Mouse (Mus musculus) liver, postnatal 0 days (tissue): Measurements from ENCODE around the gene Cd22. TPM values are rescaled to one million over a fixed set of nuclear protein-coding genes. Genes with fewer than 3 reads are reported as not detected.

Experiments
- ATAC-seq: fragments of 200-750 bp; cut with Nextera tagmentation; 2 replicates; pipeline ENCODE4 v1.8.0; 2017; ENCODE audit warnings: mild to moderate bottlenecking, moderate library complexity
- DNase-seq: peaks from one replicate; pipeline ENCODE4 v3.0.0-alpha.2; 2016
- H3K27ac ChIP-seq: fragments of 300-500 bp; sonication (generic); 2 replicates; pipeline ENCODE4 v1.5.1; 2014; ENCODE audit warnings: antibody characterized with exemption, moderate library complexity, mild to moderate bottlenecking, low read depth
- H3K27me3 ChIP-seq: fragments of 300-500 bp; sonication (generic); 2 replicates; pipeline ENCODE4 v1.6.1; 2014; ENCODE audit warnings: low read length, control low read depth, mixed read lengths; ENCODE audit not compliant: insufficient read depth
- H3K36me3 ChIP-seq: fragments of 300-500 bp; sonication (generic); replicated peaks from 2 replicates; pipeline ENCODE4 v1.6.1; 2014; ENCODE audit warnings: mild to moderate bottlenecking, control low read depth, low read length, moderate library complexity, mixed read lengths; ENCODE audit not compliant: insufficient read depth
- H3K4me1 ChIP-seq: fragments of 300-500 bp; sonication (generic); 2 replicates; pipeline ENCODE4 v1.6.1; 2014; ENCODE audit warnings: antibody characterized with exemption, mild to moderate bottlenecking, control low read depth; ENCODE audit not compliant: insufficient read depth
- H3K4me2 ChIP-seq: fragments of 300-500 bp; sonication (generic); 2 replicates; pipeline ENCODE4 v1.6.1; 2014; ENCODE audit warnings: low read depth, mild to moderate bottlenecking, low read length, moderate library complexity, mixed read lengths
- H3K4me3 ChIP-seq: fragments of 300-500 bp; sonication (generic); 2 replicates; pipeline ENCODE4 v1.5.1; 2014; ENCODE audit warnings: low read depth, low read length
- H3K9ac ChIP-seq: fragments of 300-500 bp; sonication (generic); replicated peaks from 2 replicates; pipeline ENCODE4 v1.6.1; 2014; ENCODE audit warnings: mild to moderate bottlenecking, moderate library complexity
- H3K9me3 ChIP-seq: fragments of 300-500 bp; sonication (generic); 2 replicates; pipeline ENCODE4 v1.6.1; 2016; ENCODE audit warnings: mild to moderate bottlenecking, control low read depth, low read length, mixed read lengths
- CTCF ChIP-seq: sonication (generic); IDR thresholded peaks from 2 replicates; pipeline ENCODE4 v1.5.1; 2016; ENCODE audit warnings: antibody characterized with exemption, low read depth
- EP300 ChIP-seq: IDR thresholded peaks from 2 replicates; pipeline ENCODE4 v1.6.1; 2016; ENCODE audit warnings: antibody characterized with exemption, low read depth, mild to moderate bottlenecking
- WGBS: fragments of 180-500 bp; shearing (Covaris S2); extraction: QIAGEN DNeasy Blood & Tissue Kit; methylation state at CpG from one replicate; pipeline ENCODE4 v1.1.7; 2014; ENCODE audit not compliant: insufficient replicate concordance; 5-methylcytosine and 5-hydroxymethylcytosine counted together
- polyA plus RNA-seq: library from polyadenylated mRNA; unstranded; fragments of >200 nt; fragmentation: Nextera tagmentation; extraction: Ambion mirVana; gene quantifications from 2 replicates; pipeline ENCODE4 v1.2.1, GENCODE M21; 2015

The Cd22 gene
- polyA plus RNA-seq, 1 experiment from 2014 or later = 1.5 TPM

DNA sequence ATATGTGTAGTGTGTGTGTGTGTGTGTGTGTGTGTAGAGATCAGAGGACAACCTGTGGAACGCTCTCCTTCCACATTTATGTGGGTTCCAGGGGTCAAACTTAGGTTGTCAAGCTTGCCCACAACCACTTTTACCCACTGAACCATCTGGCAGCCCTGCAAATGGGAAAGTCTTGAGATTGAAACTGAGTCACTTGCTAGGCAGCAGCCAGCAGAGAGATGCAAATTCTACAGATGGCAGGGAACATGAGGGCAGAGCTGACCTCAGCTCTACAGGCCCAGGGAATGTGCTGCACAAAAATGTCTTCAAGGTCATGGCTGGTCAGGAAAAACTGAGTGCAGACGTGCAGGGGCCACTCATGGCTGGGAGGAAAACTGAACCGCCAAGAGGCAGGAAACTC lies 1.2 kb upstream of the Cd22 start:
- Histone ChIP-seq H3K4me3 (no peak overlapping the region), H3K36me3 (no peaks in the 10 kb centered on the region), H3K4me2 (no peak overlapping the region), H3K9ac (no peak overlapping the region), H3K4me1 (no peaks in the 10 kb centered on the region), H3K9me3 (no peaks in the 10 kb centered on the region), H3K27me3 (no peaks in the 10 kb centered on the region), H3K27ac (no peak overlapping the region)
- no peak for TF ChIP-seq CTCF
- 64% methylated on average over 3 of the region's 3 CpGs for WGBS
- no peak for DNase-seq
- no peak for ATAC-seq

DNA sequence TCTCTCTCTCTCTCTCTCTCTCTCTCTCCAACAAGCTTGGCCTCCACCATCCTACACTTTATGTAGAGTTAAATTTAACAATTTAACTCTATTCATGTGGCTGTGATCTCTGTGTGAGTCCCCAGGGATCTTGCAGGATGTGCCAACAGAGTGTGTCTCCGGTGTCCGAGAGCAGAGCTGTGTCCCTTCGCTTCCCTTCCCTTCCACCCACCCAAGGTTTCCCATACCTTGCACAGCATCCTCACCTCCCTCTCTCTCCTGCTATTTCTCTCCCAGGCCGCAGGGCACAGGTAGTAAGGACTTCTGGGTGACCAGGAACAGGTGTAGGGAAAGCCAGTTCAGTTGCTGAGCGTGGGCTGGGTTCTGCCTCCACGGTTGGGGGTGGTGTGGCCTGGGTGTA lies 1.2 kb downstream of the Cd22 start:
- 0 out of 2 replicates have a peak overlapping the region, but pooled peaks have one; percentile 22 for H3K27ac ChIP-seq
- no peaks in the 10 kb centered on the region for H3K36me3 ChIP-seq
- H3K27me3 ChIP-seq = no peaks in the 10 kb centered on the region
- peak overlapping the region; percentile 14; the same call in 1 of the 2 replicates for H3K4me3 ChIP-seq
- H3K4me2 ChIP-seq = peak overlapping the region; percentile 41; the same call in 1 of the 2 replicates
- DNase-seq (no peak), ATAC-seq (no peak)
- TF ChIP-seq CTCF (no peak), EP300 (no peak)
- WGBS = 60% methylated on average over 6 of the region's 6 CpGs
- H3K9me3 ChIP-seq = no peaks in the 10 kb centered on the region
- H3K4me1 ChIP-seq = no peaks in the 10 kb centered on the region
- no peak overlapping the region for H3K9ac ChIP-seq

DNA sequence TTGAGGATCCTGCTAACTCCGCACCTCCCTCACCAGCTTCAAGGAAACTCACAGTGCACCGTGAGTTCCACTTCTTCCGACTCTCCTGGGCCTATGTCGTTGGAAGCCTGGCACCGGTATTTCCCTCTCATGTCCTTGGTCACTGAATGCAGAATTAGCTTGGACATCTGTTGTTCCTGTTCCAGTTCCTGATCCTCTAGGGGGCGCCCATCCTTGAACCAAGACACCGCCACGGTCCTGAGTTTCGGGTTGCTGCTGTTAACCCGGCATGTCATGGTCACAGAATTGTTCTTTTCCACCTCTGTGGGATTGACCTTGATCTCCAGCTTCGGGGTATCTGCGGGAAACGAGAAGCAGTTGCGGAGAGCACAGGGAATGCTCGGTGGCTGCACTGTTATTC lies 7.1 kb downstream of the Cd22 start:
- Histone ChIP-seq H3K4me3 (no peak overlapping the region), H3K36me3 (no peaks in the 10 kb centered on the region), H3K9ac (no peak overlapping the region), H3K9me3 (no peaks in the 10 kb centered on the region), H3K27ac (no peak overlapping the region), H3K4me1 (no peaks in the 10 kb centered on the region), H3K4me2 (peak overlapping the region; percentile 54), H3K27me3 (no peaks in the 10 kb centered on the region)
- DNase-seq (peak; percentile 85), ATAC-seq (peak; percentile 66; the same call in 1 of the 2 replicates)
- TF ChIP-seq EP300 (no peak), CTCF (peak; percentile 86)
- 19% methylated on average over 15 of the region's 15 CpGs for WGBS

DNA sequence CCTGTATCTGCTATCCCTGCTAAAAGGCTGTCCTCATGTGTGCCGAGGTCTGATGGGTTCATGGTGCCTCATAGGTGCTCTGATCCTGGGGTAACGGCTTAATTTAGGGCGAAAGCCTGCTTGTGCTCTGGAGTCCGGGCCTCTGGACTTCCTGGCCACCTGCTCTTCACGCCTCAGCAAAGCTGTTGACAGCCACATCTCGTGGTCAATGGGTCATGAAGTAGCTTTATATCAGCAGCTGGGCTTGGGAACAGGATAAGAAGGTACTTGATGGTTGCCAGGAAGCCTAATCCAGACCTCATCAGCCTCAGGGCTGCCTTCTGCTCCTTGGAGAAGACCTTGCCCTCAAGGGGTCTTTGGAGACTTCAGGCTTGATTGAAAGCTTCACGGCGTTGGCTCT lies 16.8 kb downstream of the Cd22 start:
- no peak overlapping the region for H3K9ac ChIP-seq
- DNase-seq = no peak
- H3K4me2 ChIP-seq = no peak overlapping the region
- H3K9me3 ChIP-seq = no peaks in the 10 kb centered on the region
- no peaks in the 10 kb centered on the region for H3K36me3 ChIP-seq
- no peak for TF ChIP-seq CTCF
- no peak for TF ChIP-seq EP300
- peak overlapping the region; percentile 57; the same call in 1 of the 2 replicates for H3K27ac ChIP-seq
- H3K4me3 ChIP-seq = no peak overlapping the region
- H3K27me3 ChIP-seq = no peaks in the 10 kb centered on the region
- WGBS = 48% methylated on average over 8 of the region's 8 CpGs
- 0 out of 2 replicates have a peak, but pooled peaks cover 3% of the 10 kb centered on the region for H3K4me1 ChIP-seq
- no peak for ATAC-seq

DNA sequence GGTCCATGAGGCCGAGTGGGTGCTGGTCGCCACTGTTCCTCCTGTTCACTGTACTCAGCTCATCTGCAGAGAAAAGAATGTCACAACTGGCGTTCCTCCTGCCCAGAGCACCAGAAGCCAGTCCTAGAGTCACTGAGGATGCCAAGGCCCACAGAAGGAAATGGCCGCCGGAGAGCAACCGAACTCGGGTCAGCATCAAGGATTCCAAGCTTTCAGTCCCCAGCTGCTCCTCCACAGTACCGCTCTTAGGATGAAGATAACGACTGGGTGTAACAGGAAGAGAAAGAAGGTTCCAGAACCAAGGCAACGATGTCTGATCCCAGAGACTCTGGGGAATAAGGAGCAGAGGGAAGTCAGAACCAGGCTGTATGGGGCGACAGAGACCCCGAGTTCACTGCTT lies 18.7 kb downstream of the Cd22 start, which contains the start of gene Ffar1:
Gene Ffar1 (minus strand): TSS at position 101 of the 400 bp plus-strand sequence.
- DNase-seq = no peak
- Histone ChIP-seq H3K36me3 (no peaks in the 10 kb centered on the region), H3K27ac (no peak within 1 kb of the TSS), H3K4me3 (no peak within 1 kb of the TSS), H3K9ac (no peak within 1 kb of the TSS), H3K4me1 (0 out of 2 replicates have a peak, but pooled peaks cover 3% of the 10 kb centered on the region), H3K27me3 (no peaks in the 10 kb centered on the region), H3K9me3 (no peaks in the 10 kb centered on the region), H3K4me2 (no peak within 1 kb of the TSS)
- TF ChIP-seq EP300 (no peak), CTCF (no peak)
- no peak for ATAC-seq
- 74% methylated on average over 12 of the region's 12 CpGs for WGBS

DNA sequence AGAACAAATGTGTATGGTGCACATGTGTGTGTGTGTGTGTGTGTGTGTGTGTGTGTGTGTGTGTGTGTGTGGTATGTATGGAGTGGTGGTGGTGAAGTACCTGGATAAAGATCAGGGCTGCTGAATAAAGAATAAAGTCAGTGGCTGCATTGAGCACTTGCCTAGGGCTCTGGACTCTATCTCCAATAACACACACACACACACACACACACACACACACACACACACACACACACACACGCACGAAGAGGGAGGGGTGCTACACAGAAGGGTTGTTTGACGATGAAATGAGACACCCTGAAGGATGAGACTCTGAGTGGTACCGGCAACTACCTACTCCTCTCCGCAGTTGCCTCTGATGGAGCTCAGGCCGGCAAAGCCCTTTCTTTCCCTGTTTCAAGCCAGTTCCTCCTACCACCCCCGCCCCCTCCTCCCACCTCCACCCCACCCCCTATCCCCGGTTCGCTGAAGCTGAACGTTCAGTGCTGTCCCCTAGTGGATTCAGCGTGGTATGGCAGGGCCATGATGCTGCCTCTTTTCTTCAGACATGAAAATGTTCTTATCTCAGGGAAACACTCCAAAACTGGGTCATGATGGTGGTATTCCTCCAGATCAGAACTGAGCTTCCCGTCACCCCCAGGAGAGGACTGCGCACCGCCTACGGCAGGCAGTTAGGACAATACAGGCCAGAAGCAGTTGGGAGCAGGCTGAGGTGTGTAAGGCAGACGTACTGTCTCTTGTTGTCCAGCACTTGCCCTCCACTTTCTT lies 20.3 kb downstream of the Cd22 start:
- Histone ChIP-seq H3K9ac (no peak overlapping the region), H3K4me2 (peak overlapping the region; percentile 51), H3K27me3 (no peaks in the 10 kb centered on the region), H3K27ac (no peak overlapping the region), H3K36me3 (no peaks in the 10 kb centered on the region), H3K4me3 (no peak overlapping the region), H3K9me3 (no peaks in the 10 kb centered on the region), H3K4me1 (0 out of 2 replicates have a peak, but pooled peaks cover 3% of the 10 kb centered on the region)
- ATAC-seq = peak; percentile 73
- DNase-seq = peak; percentile 72
- WGBS = 7% methylated on average over 13 of the region's 16 CpGs
- TF ChIP-seq EP300 = no peak
- TF ChIP-seq CTCF = peak; percentile 83
